Mouse (Mus musculus): ENCODE results near the gene Crybb3. TPM values are rescaled to one million over a fixed set of nuclear protein-coding genes. Genes with fewer than 3 reads are reported as not detected.

Gene Crybb3
- polyA plus RNA-seq, 1 experiment from 2014 or later = 0.47 TPM

GRCm38 (mm10) chr5:113084309-113084708 lies 2.9 kb upstream of the Crybb3 start:
- no peak overlapping the region for H3K4me2 ChIP-seq (replicated peaks; ENCODE audit: low read depth, low read length)
- H3K9me3 ChIP-seq (ENCODE audit: control insufficient read depth, low read length) = 0 out of 2 replicates have a peak, but pooled peaks cover 2% of the 10 kb centered on the region
- WGBS = 93% methylated on average over 2 of the region's 2 CpGs
- no peaks in the 10 kb centered on the region for H3K36me3 ChIP-seq (ENCODE audit: control insufficient read depth, insufficient read depth, low read length)
- no peak overlapping the region for H3K9ac ChIP-seq (ENCODE audit: low read depth, low read length)
- no peaks in the 10 kb centered on the region for H3K27me3 ChIP-seq (ENCODE audit: control insufficient read depth, insufficient read depth, low read length)
- no peak for ATAC-seq (ENCODE audit: low FRiP score, low TSS enrichment)
- 0 out of 2 replicates have a peak, but pooled peaks cover 2% of the 10 kb centered on the region for H3K4me1 ChIP-seq (ENCODE audit: control insufficient read depth, insufficient read depth, low read length)
- H3K4me3 ChIP-seq (ENCODE audit: low read length) = no peak overlapping the region
- no peak overlapping the region for H3K27ac ChIP-seq (ENCODE audit: low read depth, low read length)

- no peaks in the 10 kb centered on the region for H3K36me3 ChIP-seq (ENCODE audit: control insufficient read depth, insufficient read depth, low read length)
- H3K27me3 ChIP-seq (ENCODE audit: control insufficient read depth, insufficient read depth, low read length) = no peaks in the 10 kb centered on the region
- H3K4me3 ChIP-seq (ENCODE audit: low read length) = no peak overlapping the region
- no peak overlapping the region for H3K27ac ChIP-seq (ENCODE audit: low read depth, low read length)
- 0 out of 2 replicates have a peak, but pooled peaks cover 2% of the 10 kb centered on the region for H3K4me1 ChIP-seq (ENCODE audit: control insufficient read depth, insufficient read depth, low read length)
- 0 out of 2 replicates have a peak, but pooled peaks cover 2% of the 10 kb centered on the region for H3K9me3 ChIP-seq (ENCODE audit: control insufficient read depth, low read length)
- WGBS = 43% methylated on average over 19 of the region's 19 CpGs
- H3K9ac ChIP-seq (ENCODE audit: low read depth, low read length) = no peak overlapping the region
- H3K4me2 ChIP-seq (replicated peaks; ENCODE audit: low read depth, low read length) = no peak overlapping the region
- ATAC-seq (ENCODE audit: low FRiP score, low TSS enrichment) = 0 out of 2 replicates have a peak, but pooled peaks have one; percentile 30
Measured at GRCm38 (mm10) chr5:113082356-113083168, 1.2 kb upstream of the Crybb3 start.

- WGBS = 95% methylated on average over 9 of the region's 9 CpGs
- H3K9ac ChIP-seq (ENCODE audit: low read depth, low read length) = no peak overlapping the region
- 0 out of 2 replicates have a peak, but pooled peaks cover under 1% of the 10 kb centered on the region for H3K4me1 ChIP-seq (ENCODE audit: control insufficient read depth, insufficient read depth, low read length)
- H3K9me3 ChIP-seq (ENCODE audit: control insufficient read depth, low read length) = 0 out of 2 replicates have a peak, but pooled peaks cover 2% of the 10 kb centered on the region
- no peak overlapping the region for H3K27ac ChIP-seq (ENCODE audit: low read depth, low read length)
- no peaks in the 10 kb centered on the region for H3K36me3 ChIP-seq (ENCODE audit: control insufficient read depth, insufficient read depth, low read length)
- H3K4me2 ChIP-seq (replicated peaks; ENCODE audit: low read depth, low read length) = no peak overlapping the region
- no peaks in the 10 kb centered on the region for H3K27me3 ChIP-seq (ENCODE audit: control insufficient read depth, insufficient read depth, low read length)
- no peak overlapping the region for H3K4me3 ChIP-seq (ENCODE audit: low read length)
- no peak for ATAC-seq (ENCODE audit: low FRiP score, low TSS enrichment)
Measured at GRCm38 (mm10) chr5:113081020-113081419, 364 bp downstream of the Crybb3 start.

- Histone ChIP-seq H3K27me3 (ENCODE audit: control insufficient read depth, insufficient read depth, low read length) (no peaks in the 10 kb centered on the region), H3K9ac (ENCODE audit: low read depth, low read length) (no peak overlapping the region), H3K4me1 (ENCODE audit: control insufficient read depth, insufficient read depth, low read length) (no peaks in the 10 kb centered on the region), H3K4me2 (replicated peaks; ENCODE audit: low read depth, low read length) (0 out of 2 replicates have a peak overlapping the region, but pooled peaks have one; percentile 19), H3K4me3 (ENCODE audit: low read length) (no peak overlapping the region), H3K9me3 (ENCODE audit: control insufficient read depth, low read length) (0 out of 2 replicates have a peak, but pooled peaks cover 2% of the 10 kb centered on the region), H3K36me3 (ENCODE audit: control insufficient read depth, insufficient read depth, low read length) (no peaks in the 10 kb centered on the region), H3K27ac (ENCODE audit: low read depth, low read length) (no peak overlapping the region)
- no peak for ATAC-seq (ENCODE audit: low FRiP score, low TSS enrichment)
- 23% methylated on average over 21 of the region's 21 CpGs for WGBS
Measured at GRCm38 (mm10) chr5:113079783-113080182, 1.6 kb downstream of the Crybb3 start.

- Histone ChIP-seq H3K9me3 (ENCODE audit: control insufficient read depth, low read length) (no peaks in the 10 kb centered on the region), H3K27ac (ENCODE audit: low read depth, low read length) (no peak overlapping the region), H3K9ac (ENCODE audit: low read depth, low read length) (no peak overlapping the region), H3K4me3 (ENCODE audit: low read length) (no peak overlapping the region), H3K4me1 (ENCODE audit: control insufficient read depth, insufficient read depth, low read length) (no peaks in the 10 kb centered on the region), H3K4me2 (replicated peaks; ENCODE audit: low read depth, low read length) (no peak overlapping the region), H3K27me3 (ENCODE audit: control insufficient read depth, insufficient read depth, low read length) (no peaks in the 10 kb centered on the region), H3K36me3 (ENCODE audit: control insufficient read depth, insufficient read depth, low read length) (no peaks in the 10 kb centered on the region)
- no peak for ATAC-seq (ENCODE audit: low FRiP score, low TSS enrichment)
- WGBS = 73% methylated on average over 5 of the region's 5 CpGs
Measured at GRCm38 (mm10) chr5:113078686-113079085, 2.7 kb downstream of the Crybb3 start.

GRCm38 (mm10) chr5:113070017-113070416 lies 11.4 kb downstream of the Crybb3 start, which contains the start of gene Crybb2:
Gene Crybb2 (minus strand): TSS chr5:113070117.
- Histone ChIP-seq H3K9me3 (ENCODE audit: control insufficient read depth, low read length) (no peaks in the 10 kb centered on the region), H3K27me3 (ENCODE audit: control insufficient read depth, insufficient read depth, low read length) (no peaks in the 10 kb centered on the region)
- no peak for ATAC-seq (ENCODE audit: low FRiP score, low TSS enrichment)

GRCm38 (mm10) chr5:113054308-113054707 lies 27.1 kb downstream of the Crybb3 start:
- Histone ChIP-seq H3K9ac (ENCODE audit: low read depth, low read length) (no peak overlapping the region), H3K27ac (ENCODE audit: low read depth, low read length) (no peak overlapping the region), H3K36me3 (ENCODE audit: control insufficient read depth, insufficient read depth, low read length) (no peaks in the 10 kb centered on the region), H3K4me1 (ENCODE audit: control insufficient read depth, insufficient read depth, low read length) (no peaks in the 10 kb centered on the region), H3K27me3 (ENCODE audit: control insufficient read depth, insufficient read depth, low read length) (no peaks in the 10 kb centered on the region; the same call in 1 of the 2 replicates), H3K9me3 (ENCODE audit: control insufficient read depth, low read length) (no peaks in the 10 kb centered on the region), H3K4me2 (replicated peaks; ENCODE audit: low read depth, low read length) (no peak overlapping the region), H3K4me3 (ENCODE audit: low read length) (no peak overlapping the region)
- ATAC-seq (ENCODE audit: low FRiP score, low TSS enrichment) = peak; percentile 53
- WGBS = 4% methylated on average over 16 of the region's 16 CpGs

More at GRCm38 (mm10) chr5:113070017-113070416, 11.4 kb downstream of the Crybb3 start, which contains the start of gene Crybb2:
- Histone ChIP-seq H3K4me1 (ENCODE audit: control insufficient read depth, insufficient read depth, low read length) (no peaks in the 10 kb centered on the region), H3K27ac (ENCODE audit: low read depth, low read length) (no peak within 1 kb of the TSS), H3K9ac (ENCODE audit: low read depth, low read length) (no peak within 1 kb of the TSS), H3K4me3 (ENCODE audit: low read length) (no peak within 1 kb of the TSS), H3K4me2 (replicated peaks; ENCODE audit: low read depth, low read length) (no peak within 1 kb of the TSS), H3K36me3 (ENCODE audit: control insufficient read depth, insufficient read depth, low read length) (no peaks in the 10 kb centered on the region)

- no peak overlapping the region for H3K4me3 ChIP-seq (ENCODE audit: low read length)
- no peaks in the 10 kb centered on the region for H3K36me3 ChIP-seq (ENCODE audit: control insufficient read depth, insufficient read depth, low read length)
- no peak for ATAC-seq (ENCODE audit: low FRiP score, low TSS enrichment)
- no peak overlapping the region for H3K9ac ChIP-seq (ENCODE audit: low read depth, low read length)
- H3K9me3 ChIP-seq (ENCODE audit: control insufficient read depth, low read length) = no peaks in the 10 kb centered on the region
- H3K4me1 ChIP-seq (ENCODE audit: control insufficient read depth, insufficient read depth, low read length) = no peaks in the 10 kb centered on the region
- H3K4me2 ChIP-seq (replicated peaks; ENCODE audit: low read depth, low read length) = no peak overlapping the region
- H3K27me3 ChIP-seq (ENCODE audit: control insufficient read depth, insufficient read depth, low read length) = no peaks in the 10 kb centered on the region
- no peak overlapping the region for H3K27ac ChIP-seq (ENCODE audit: low read depth, low read length)
- 40% methylated on average over 7 of the region's 7 CpGs for WGBS
Measured at GRCm38 (mm10) chr5:113050581-113051185, 30.7 kb downstream of the Crybb3 start.

GRCm38 (mm10) chr5:113049876-113050275 lies 31.5 kb downstream of the Crybb3 start:
- H3K9me3 ChIP-seq (ENCODE audit: control insufficient read depth, low read length) = no peaks in the 10 kb centered on the region
- no peak overlapping the region for H3K4me2 ChIP-seq (replicated peaks; ENCODE audit: low read depth, low read length)
- no peak overlapping the region for H3K9ac ChIP-seq (ENCODE audit: low read depth, low read length)
- no peak overlapping the region for H3K4me3 ChIP-seq (ENCODE audit: low read length)
- ATAC-seq (ENCODE audit: low FRiP score, low TSS enrichment) = no peak
- no peaks in the 10 kb centered on the region for H3K27me3 ChIP-seq (ENCODE audit: control insufficient read depth, insufficient read depth, low read length)
- H3K27ac ChIP-seq (ENCODE audit: low read depth, low read length) = no peak overlapping the region
- H3K4me1 ChIP-seq (ENCODE audit: control insufficient read depth, insufficient read depth, low read length) = no peaks in the 10 kb centered on the region
- H3K36me3 ChIP-seq (ENCODE audit: control insufficient read depth, insufficient read depth, low read length) = no peaks in the 10 kb centered on the region
